Mouse (Mus musculus): ENCODE measurements around the gene Cacna1b. TPM values are rescaled to one million over a fixed set of nuclear protein-coding genes. Genes with fewer than 3 reads are reported as not detected.

The Cacna1b gene
- total RNA-seq, 2 experiments from 2014 or later, result 0.03 to 0.05 TPM

GRCm38 (mm10) chr2:24646452-24647146, 116.4 kb downstream of the Cacna1b start:
- DNase-seq, result no peak

GRCm38 (mm10) chr2:24642834-24643233, 120.1 kb downstream of the Cacna1b start:
- no peak for DNase-seq

- no peak for DNase-seq
These were observed 124.6 kb downstream of the Cacna1b start for GRCm38 (mm10) chr2:24638102-24638954.

- no peak for DNase-seq
These were observed 129.3 kb downstream of the Cacna1b start for GRCm38 (mm10) chr2:24633645-24634044.

- DNase-seq, result no peak
These were observed 145.8 kb downstream of the Cacna1b start for GRCm38 (mm10) chr2:24617141-24617540.

- no peak for DNase-seq
These were observed 153.2 kb downstream of the Cacna1b start for GRCm38 (mm10) chr2:24609789-24610188.

GRCm38 (mm10) chr2:24608765-24609138, 154.2 kb downstream of the Cacna1b start:
- DNase-seq, result no peak

- DNase-seq, result no peak
These were observed 154.8 kb downstream of the Cacna1b start for GRCm38 (mm10) chr2:24607905-24608764.

- no peak for DNase-seq
These were observed 156.4 kb downstream of the Cacna1b start for GRCm38 (mm10) chr2:24606531-24606930.

GRCm38 (mm10) chr2:24605096-24605495, 157.9 kb downstream of the Cacna1b start:
- no peak for DNase-seq

- no peak for DNase-seq
These were observed 173.5 kb downstream of the Cacna1b start for GRCm38 (mm10) chr2:24589426-24589825.

GRCm38 (mm10) chr2:24587999-24588398, 175.0 kb downstream of the Cacna1b start:
- DNase-seq, result no peak

GRCm38 (mm10) chr2:24574616-24575015, 188.3 kb downstream of the Cacna1b start:
- DNase-seq, result no peak

- DNase-seq, result no peak
These were observed 192.0 kb downstream of the Cacna1b start for GRCm38 (mm10) chr2:24570917-24571316.

- DNase-seq, result no peak
These were observed 194.4 kb downstream of the Cacna1b start for GRCm38 (mm10) chr2:24568555-24568954.

GRCm38 (mm10) chr2:24562547-24563290, 200.2 kb downstream of the Cacna1b start:
- no peak for DNase-seq

GRCm38 (mm10) chr2:24561946-24562345, 201.0 kb downstream of the Cacna1b start:
- no peak for DNase-seq

- no peak for DNase-seq
These were observed 202.8 kb downstream of the Cacna1b start for GRCm38 (mm10) chr2:24560201-24560600.

- no peak for DNase-seq
These were observed 206.6 kb downstream of the Cacna1b start for GRCm38 (mm10) chr2:24556347-24556746.

- no peak for DNase-seq
These were observed 209.0 kb downstream of the Cacna1b start for GRCm38 (mm10) chr2:24553962-24554361.

Data from gastrocnemius, postnatal 25 days (tissue).